Mouse (Mus musculus): Measurements from ENCODE around the gene Hnrnph1.
A peak's percentile ranks its signal among the peaks of the same experiment; 100 is the strongest.
"Not testable (repeated sequence)": the region's sequence is repeated elsewhere in the genome, so short reads cannot be mapped to it uniquely, and the experiment has no call there.

Gene Hnrnph1

GRCm38 (mm10) chr11:50376911-50377891 lies at the start of gene Hnrnph1:
Gene Hnrnph1 (plus strand): TSS chr11:50376990.
- ATAC-seq (ENCODE audit: low TSS enrichment) = peak; percentile 87

- ATAC-seq (ENCODE audit: low TSS enrichment) = no peak
These were observed 48.6 kb upstream of the Hnrnph1 start for GRCm38 (mm10) chr11:50328075-50328625.

- no peak for ATAC-seq (ENCODE audit: low TSS enrichment)
These were observed 47.4 kb upstream of the Hnrnph1 start for GRCm38 (mm10) chr11:50329378-50329777.

- no peak for ATAC-seq (ENCODE audit: low TSS enrichment)
These were observed 43.6 kb upstream of the Hnrnph1 start for GRCm38 (mm10) chr11:50333181-50333580.

GRCm38 (mm10) chr11:50336126-50336525 lies 40.7 kb upstream of the Hnrnph1 start:
- no peak for ATAC-seq (ENCODE audit: low TSS enrichment)

- no peak for ATAC-seq (ENCODE audit: low TSS enrichment)
These were observed 39.9 kb upstream of the Hnrnph1 start for GRCm38 (mm10) chr11:50336891-50337290.

- ATAC-seq (ENCODE audit: low TSS enrichment) = no peak
These were observed 31.3 kb upstream of the Hnrnph1 start for GRCm38 (mm10) chr11:50345486-50345885.

- ATAC-seq (ENCODE audit: low TSS enrichment) = no peak
These were observed 30.3 kb upstream of the Hnrnph1 start for GRCm38 (mm10) chr11:50346256-50347032.

GRCm38 (mm10) chr11:50352177-50352576 lies 24.6 kb upstream of the Hnrnph1 start:
- ATAC-seq (ENCODE audit: low TSS enrichment) = no peak

GRCm38 (mm10) chr11:50354162-50354561 lies 22.6 kb upstream of the Hnrnph1 start, which contains the start of gene Cby3:
Gene Cby3 (plus strand): TSS chr11:50354462.
- no peak for ATAC-seq (ENCODE audit: low TSS enrichment)

GRCm38 (mm10) chr11:50354851-50355250 lies 21.9 kb upstream of the Hnrnph1 start:
- no peak for ATAC-seq (ENCODE audit: low TSS enrichment)

- no peak for ATAC-seq (ENCODE audit: low TSS enrichment)
These were observed 21.4 kb upstream of the Hnrnph1 start for GRCm38 (mm10) chr11:50355395-50355794.

GRCm38 (mm10) chr11:50358950-50359861 lies 17.6 kb upstream of the Hnrnph1 start:
- ATAC-seq (ENCODE audit: low TSS enrichment) = peak; percentile 80

GRCm38 (mm10) chr11:50361282-50361681 lies 15.5 kb upstream of the Hnrnph1 start:
- not testable (repeated sequence) for ATAC-seq (ENCODE audit: low TSS enrichment)

GRCm38 (mm10) chr11:50364548-50364947 lies 12.2 kb upstream of the Hnrnph1 start:
- peak; percentile 79 for ATAC-seq (ENCODE audit: low TSS enrichment)

- no peak for ATAC-seq (ENCODE audit: low TSS enrichment)
These were observed 11.5 kb upstream of the Hnrnph1 start for GRCm38 (mm10) chr11:50365322-50365721.

- no peak for ATAC-seq (ENCODE audit: low TSS enrichment)
These were observed 9.3 kb upstream of the Hnrnph1 start for GRCm38 (mm10) chr11:50367531-50367930.

- ATAC-seq (ENCODE audit: low TSS enrichment) = no peak
These were observed 7.4 kb upstream of the Hnrnph1 start for GRCm38 (mm10) chr11:50369360-50369911.

- no peak for ATAC-seq (ENCODE audit: low TSS enrichment)
These were observed 5.8 kb upstream of the Hnrnph1 start for GRCm38 (mm10) chr11:50370969-50371368.

- ATAC-seq (ENCODE audit: low TSS enrichment) = peak; percentile 76
These were observed 5.4 kb upstream of the Hnrnph1 start for GRCm38 (mm10) chr11:50371399-50371841.

- ATAC-seq (ENCODE audit: low TSS enrichment) = no peak
These were observed 4.9 kb upstream of the Hnrnph1 start for GRCm38 (mm10) chr11:50371911-50372310.
